Comparison of ENCODE assay signal across 8 mouse cellular contexts in genomic region chrX:38084226-38084625, GRCm38 (mm10). TPM values are rescaled to one million over a fixed set of nuclear protein-coding genes. Genes with fewer than 3 reads are reported as not detected.
DNase-seq lines count a peak whose midpoint lies in the region; ATAC-seq and TF ChIP-seq lines count a peak whose summit lies in the region.

No protein-coding gene starts in this region.

- H3K9me3 ChIP-seq in kidney, embryonic 15.5 days (replicated peaks), result no peaks in the 10 kb centered on the region
- H3K9me3 ChIP-seq in liver, postnatal 0 days (ENCODE audit: low read length), result no peaks in the 10 kb centered on the region

- no peak for TF ChIP-seq POLR2A in kidney, adult 2 months (IDR thresholded peaks at IDR 0.05; ENCODE audit: low read depth, low read length)

- H3K4me2 ChIP-seq in kidney, embryonic 15.5 days, result no peak overlapping the region
- H3K4me2 ChIP-seq in liver, postnatal 0 days (ENCODE audit: low read depth, low read length), result no peak overlapping the region

- DNase-seq in kidney, adult 2 months, result peak; percentile 37
- peak; percentile 65 for DNase-seq in R1 (ENCODE audit: low read depth, low spot score)
- peak; percentile 21 to 53 for DNase-seq in cerebellum, postnatal 4 days (ENCODE audit: low spot score in 2 of 2)
- DNase-seq in kidney, adult 8-10 months, result peak; percentile 15 to 49
- peak; percentile 45 for DNase-seq in liver, postnatal 0 days
- peak; percentile 12 for DNase-seq in right cerebral cortex, adult 18-20 months

- H3K4me3 ChIP-seq in kidney, adult 2 months (ENCODE audit: insufficient read depth, low read depth, low read length), result no peak overlapping the region
- H3K4me3 ChIP-seq in kidney, embryonic 15.5 days (replicated peaks), result no peak overlapping the region
- H3K4me3 ChIP-seq in liver, postnatal 0 days (ENCODE audit: low read depth, low read length), result no peak overlapping the region

- TF ChIP-seq CTCF in kidney, adult 2 months (conservative IDR thresholded peaks at IDR 0.05; ENCODE audit: insufficient read depth, insufficient read length, low read depth, low read length), result peak; percentile 75
- peak; percentile 67 for TF ChIP-seq CTCF in liver, postnatal 0 days (IDR thresholded peaks at IDR 0.05; ENCODE audit: low read depth)

- no peaks in the 10 kb centered on the region for H3K27me3 ChIP-seq in kidney, adult 2 months (replicated peaks; ENCODE audit: control insufficient read depth, insufficient read depth, low read length)
- no peaks in the 10 kb centered on the region for H3K27me3 ChIP-seq in kidney, embryonic 15.5 days
- H3K27me3 ChIP-seq in liver, postnatal 0 days (ENCODE audit: insufficient read depth, low read length), result 0 out of 2 replicates have a peak, but pooled peaks cover 3% of the 10 kb centered on the region

- no peaks in the 10 kb centered on the region for H3K4me1 ChIP-seq in kidney, adult 2 months (ENCODE audit: control insufficient read depth, insufficient read depth, low read length)
- no peaks in the 10 kb centered on the region for H3K4me1 ChIP-seq in kidney, embryonic 15.5 days
- no peaks in the 10 kb centered on the region for H3K4me1 ChIP-seq in liver, postnatal 0 days (ENCODE audit: insufficient read depth)

- no peak for TF ChIP-seq EP300 in liver, postnatal 0 days (IDR thresholded peaks at IDR 0.05; ENCODE audit: low read depth)

- H3K36me3 ChIP-seq in kidney, adult 2 months (ENCODE audit: control insufficient read depth, insufficient read depth, low read length), result no peaks in the 10 kb centered on the region
- H3K36me3 ChIP-seq in kidney, embryonic 15.5 days, result no peaks in the 10 kb centered on the region
- no peaks in the 10 kb centered on the region for H3K36me3 ChIP-seq in liver, postnatal 0 days (replicated peaks; ENCODE audit: insufficient read depth, low read length)

- no peak overlapping the region for H3K27ac ChIP-seq in kidney, adult 2 months (ENCODE audit: insufficient read depth, low read depth, low read length)
- H3K27ac ChIP-seq in kidney, embryonic 15.5 days, result no peak overlapping the region
- H3K27ac ChIP-seq in liver, postnatal 0 days (ENCODE audit: low read depth), result no peak overlapping the region

- H3K9ac ChIP-seq in kidney, embryonic 15.5 days, result no peak overlapping the region
- no peak overlapping the region for H3K9ac ChIP-seq in liver, postnatal 0 days (replicated peaks)

- WGBS in kidney, adult 2 months, result 7% methylated on average over 12 of the region's 12 CpGs
- WGBS in kidney, embryonic 15.5 days, result 22% methylated on average over 12 of the region's 12 CpGs
- 23% methylated on average over 12 of the region's 12 CpGs for WGBS in liver, postnatal 0 days (ENCODE audit: insufficient replicate concordance)

- ATAC-seq in kidney, embryonic 15.5 days (replicated peaks; ENCODE audit: low FRiP score), result no peak
- no peak for ATAC-seq in liver, postnatal 0 days
- no peak for ATAC-seq in granulocyte monocyte progenitor cell, adult 5-6 weeks (replicated peaks; ENCODE audit: poor library complexity, severe bottlenecking)

RNA-seq across cellular contexts. Expression of gene Rhox11, which starts 0.7 kb away (rescaled TPM):
- polyA plus RNA-seq in kidney, adult 2 months (2012; rRNA removed), result not detected in 2 replicates
- not detected in 2 replicates for polyA plus RNA-seq in kidney, embryonic 15.5 days (2015; fragmentation: Nextera tagmentation; extraction: Ambion mirVana)
- not detected in 2 replicates for polyA plus RNA-seq in liver, postnatal 0 days (2015; fragmentation: Nextera tagmentation; extraction: Ambion mirVana)
- not detected in 2 replicates for total RNA-seq in granulocyte monocyte progenitor cell, adult 5-6 weeks (2014; fragmentation: Nextera tagmentation)
- not detected in 2 replicates for total RNA-seq in granulocyte monocyte progenitor cell, adult 5-6 weeks (2017)

RNA-seq across cellular contexts. Expression of gene Rhox10, which starts 18.0 kb away (rescaled TPM):
- polyA plus RNA-seq in kidney, adult 2 months (2012; rRNA removed), result not detected in 2 replicates
- not detected in 2 replicates for polyA plus RNA-seq in kidney, embryonic 15.5 days (2015; fragmentation: Nextera tagmentation; extraction: Ambion mirVana)
- not detected in 2 replicates for polyA plus RNA-seq in liver, postnatal 0 days (2015; fragmentation: Nextera tagmentation; extraction: Ambion mirVana)
- not detected in 2 replicates for total RNA-seq in granulocyte monocyte progenitor cell, adult 5-6 weeks (2014; fragmentation: Nextera tagmentation)
- total RNA-seq in granulocyte monocyte progenitor cell, adult 5-6 weeks (2017), result not detected in 2 replicates

RNA-seq across cellular contexts. Expression of gene Rhox12, which starts 26.5 kb away (rescaled TPM):
- polyA plus RNA-seq in kidney, adult 2 months (2012; rRNA removed), result not detected in 2 replicates
- not detected in 2 replicates for polyA plus RNA-seq in kidney, embryonic 15.5 days (2015; fragmentation: Nextera tagmentation; extraction: Ambion mirVana)
- not detected in 2 replicates for polyA plus RNA-seq in liver, postnatal 0 days (2015; fragmentation: Nextera tagmentation; extraction: Ambion mirVana)
- not detected in 2 replicates for total RNA-seq in granulocyte monocyte progenitor cell, adult 5-6 weeks (2014; fragmentation: Nextera tagmentation)
- total RNA-seq in granulocyte monocyte progenitor cell, adult 5-6 weeks (2017), result not detected in 2 replicates

RNA-seq across cellular contexts. Expression of gene Rhox13, which starts 36.8 kb away (rescaled TPM):
- polyA plus RNA-seq in kidney, adult 2 months (2012; rRNA removed), result not detected in 2 replicates
- polyA plus RNA-seq in kidney, embryonic 15.5 days (2015; fragmentation: Nextera tagmentation; extraction: Ambion mirVana), result not detected in 2 replicates
- polyA plus RNA-seq in liver, postnatal 0 days (2015; fragmentation: Nextera tagmentation; extraction: Ambion mirVana), result not detected in 2 replicates
- not detected in 2 replicates for total RNA-seq in granulocyte monocyte progenitor cell, adult 5-6 weeks (2014; fragmentation: Nextera tagmentation)
- total RNA-seq in granulocyte monocyte progenitor cell, adult 5-6 weeks (2017), result not detected in 2 replicates

RNA-seq across cellular contexts. Expression of gene Btg1-ps2, which starts 41.3 kb away (rescaled TPM):
- polyA plus RNA-seq in kidney, adult 2 months (2012; rRNA removed), result not detected in 2 replicates
- 0.16 TPM in 1 of 2 replicates, not detected in the other for polyA plus RNA-seq in kidney, embryonic 15.5 days (2015; fragmentation: Nextera tagmentation; extraction: Ambion mirVana)
- not detected in 2 replicates for polyA plus RNA-seq in liver, postnatal 0 days (2015; fragmentation: Nextera tagmentation; extraction: Ambion mirVana)
- not detected in 2 replicates for total RNA-seq in granulocyte monocyte progenitor cell, adult 5-6 weeks (2014; fragmentation: Nextera tagmentation)
- not detected in 2 replicates for total RNA-seq in granulocyte monocyte progenitor cell, adult 5-6 weeks (2017)

Comparison
In these comparisons a context has a peak if more than half of its experiments do, and no peak if none do; other contexts are left out.
1. DNase-seq: peak in every context shown above with its lines; median percentile 65 in R1; 45 in liver, postnatal 0 days; 37 in kidney, adult 2 months; 37 in cerebellum, postnatal 4 days; 32 in kidney, adult 8-10 months; 12 in right cerebral cortex, adult 18-20 months.